Mouse (Mus musculus): Measurements from ENCODE around the gene Gm9780. TPM values are rescaled to one million over a fixed set of nuclear protein-coding genes. Genes with fewer than 3 reads are reported as not detected.
"Not testable (repeated sequence)": the region's sequence is repeated elsewhere in the genome, so short reads cannot be mapped to it uniquely, and the experiment has no call there.

The Gm9780 gene
- polyA plus RNA-seq, 2 experiments: 26.5 to 49.9 TPM

DNA sequence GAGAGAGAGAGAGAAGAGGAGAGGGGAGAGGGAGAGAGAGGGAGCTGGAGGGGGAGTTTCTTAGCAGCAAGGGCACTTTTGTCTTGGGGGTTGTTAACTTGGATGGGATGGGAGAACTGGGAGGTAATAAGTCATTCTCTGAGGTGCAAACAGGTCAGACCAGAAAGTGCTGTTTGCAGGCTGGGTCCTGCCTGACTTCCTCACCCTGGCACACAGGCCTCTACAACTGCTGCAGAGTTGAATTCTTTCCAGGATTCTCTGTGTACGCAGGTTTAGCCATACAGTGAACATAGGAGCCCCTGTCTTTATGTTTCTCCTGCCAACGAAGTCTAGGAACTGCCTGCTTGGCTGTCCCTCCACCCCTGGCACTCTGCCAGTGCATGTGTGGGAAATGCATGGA lies 35.0 kb downstream of the Gm9780 start:
- not testable (repeated sequence) for H3K4me3 ChIP-seq (replicated peaks; ENCODE audit: low read length); ATAC-seq (ENCODE audit: low FRiP score, low read depth); H3K4me1 ChIP-seq (ENCODE audit: control insufficient read depth, insufficient read depth, low read length); H3K9ac ChIP-seq (ENCODE audit: low read depth, low read length, severe bottlenecking); H3K4me2 ChIP-seq (replicated peaks; ENCODE audit: low read depth, low read length, severe bottlenecking); H3K36me3 ChIP-seq (ENCODE audit: control insufficient read depth, insufficient read depth, low read length); H3K9me3 ChIP-seq (ENCODE audit: control insufficient read depth, low read length); H3K27ac ChIP-seq (replicated peaks; ENCODE audit: low read depth, low read length); DNase-seq (ENCODE audit: low spot score); H3K27me3 ChIP-seq (ENCODE audit: control insufficient read depth, insufficient read depth, low read length)
- WGBS: no CpG with 5 or more reads among the region's 2 CpGs

DNA sequence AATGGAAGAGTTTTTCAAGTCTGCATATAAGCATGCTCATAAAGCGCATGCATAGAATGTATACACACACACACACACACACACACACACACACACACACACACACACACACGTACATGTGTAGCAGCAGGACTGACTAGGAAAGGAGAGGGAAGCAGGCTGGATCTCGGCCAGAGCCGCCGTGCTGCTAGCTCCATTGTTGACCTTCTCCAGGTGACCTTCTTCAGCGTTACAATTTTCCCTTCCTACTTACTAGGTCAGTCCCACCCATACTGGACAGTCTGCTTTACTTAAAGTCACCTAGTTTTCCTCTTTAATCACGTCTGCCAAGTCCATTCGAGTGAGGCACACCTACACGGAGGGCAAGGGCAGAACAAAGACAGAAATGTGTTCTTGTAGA lies 60.6 kb downstream of the Gm9780 start:
- H3K9me3 ChIP-seq (ENCODE audit: control insufficient read depth, low read length); H3K27me3 ChIP-seq (ENCODE audit: control insufficient read depth, insufficient read depth, low read length); H3K9ac ChIP-seq (ENCODE audit: low read depth, low read length, severe bottlenecking); H3K4me3 ChIP-seq (replicated peaks; ENCODE audit: low read length); ATAC-seq (ENCODE audit: low FRiP score, low read depth); H3K27ac ChIP-seq (replicated peaks; ENCODE audit: low read depth, low read length); H3K36me3 ChIP-seq (ENCODE audit: control insufficient read depth, insufficient read depth, low read length); H3K4me1 ChIP-seq (ENCODE audit: control insufficient read depth, insufficient read depth, low read length); H3K4me2 ChIP-seq (replicated peaks; ENCODE audit: low read depth, low read length, severe bottlenecking): not testable (repeated sequence)
- 67% methylated on average over 5 of the region's 9 CpGs for WGBS
- DNase-seq (ENCODE audit: low spot score): peak; percentile 1

DNA sequence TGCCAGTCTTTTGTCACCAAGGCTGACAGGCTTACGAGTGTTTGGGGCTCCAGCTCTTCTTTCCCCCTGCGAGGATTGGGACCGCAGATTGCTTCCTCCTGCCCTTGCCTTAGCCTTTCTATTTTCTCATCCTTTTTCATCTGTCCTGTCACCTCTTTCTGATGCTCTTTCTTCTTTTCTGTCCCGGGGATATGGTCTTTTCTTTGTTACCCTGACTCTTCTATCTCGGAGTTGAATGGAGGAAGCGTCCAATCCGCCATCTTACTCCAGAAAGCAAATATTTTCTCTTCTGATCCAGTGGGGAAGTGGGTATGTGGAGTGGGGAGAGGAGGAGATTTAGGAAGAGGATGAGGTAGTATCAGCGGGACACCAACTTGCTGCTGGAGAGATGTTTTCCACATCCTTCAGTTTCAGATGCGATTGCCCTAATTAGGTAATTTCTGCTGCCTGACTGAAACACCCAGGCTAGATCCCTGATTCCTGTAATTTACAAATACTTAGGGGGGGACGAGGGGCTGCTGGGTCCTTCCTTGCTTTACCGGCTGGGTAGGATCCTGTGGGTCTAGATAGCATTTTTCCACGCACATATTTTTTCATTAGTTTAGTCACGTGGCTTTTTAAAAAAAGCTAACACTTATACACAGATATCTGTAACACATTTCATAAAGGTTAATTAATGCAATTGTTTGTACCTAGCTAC lies 63.1 kb downstream of the Gm9780 start:
- Histone ChIP-seq H3K4me3 (replicated peaks; ENCODE audit: low read length) (0 out of 2 replicates have a peak overlapping the region, but pooled peaks have one; percentile 8), H3K4me2 (replicated peaks; ENCODE audit: low read depth, low read length, severe bottlenecking) (peak overlapping the region; percentile 35; the same call in 1 of the 2 replicates), H3K27ac (replicated peaks; ENCODE audit: low read depth, low read length) (peak overlapping the region; percentile 76)
- DNase-seq (ENCODE audit: low spot score): peak; percentile 2
- 3% methylated on average over 6 of the region's 13 CpGs for WGBS
- H3K9me3 ChIP-seq (ENCODE audit: control insufficient read depth, low read length); H3K4me1 ChIP-seq (ENCODE audit: control insufficient read depth, insufficient read depth, low read length); H3K36me3 ChIP-seq (ENCODE audit: control insufficient read depth, insufficient read depth, low read length); H3K9ac ChIP-seq (ENCODE audit: low read depth, low read length, severe bottlenecking); H3K27me3 ChIP-seq (ENCODE audit: control insufficient read depth, insufficient read depth, low read length): not testable (repeated sequence)
- peak; percentile 39; the same call in 1 of the 2 replicates for ATAC-seq (ENCODE audit: low FRiP score, low read depth)

- Histone ChIP-seq H3K4me3 (replicated peaks; ENCODE audit: low read length) (0 out of 2 replicates have a peak within 1 kb of the TSS, but pooled peaks have one; percentile 8), H3K4me2 (replicated peaks; ENCODE audit: low read depth, low read length, severe bottlenecking) (peak within 1 kb of the TSS; percentile 35; the same call in 1 of the 2 replicates), H3K27ac (replicated peaks; ENCODE audit: low read depth, low read length) (peak within 1 kb of the TSS; percentile 76)
- peak; percentile 89 for ATAC-seq (ENCODE audit: low FRiP score, low read depth)
- not testable (repeated sequence) for H3K36me3 ChIP-seq (ENCODE audit: control insufficient read depth, insufficient read depth, low read length); DNase-seq (ENCODE audit: low spot score); H3K27me3 ChIP-seq (ENCODE audit: control insufficient read depth, insufficient read depth, low read length); H3K9me3 ChIP-seq (ENCODE audit: control insufficient read depth, low read length); H3K9ac ChIP-seq (ENCODE audit: low read depth, low read length, severe bottlenecking); H3K4me1 ChIP-seq (ENCODE audit: control insufficient read depth, insufficient read depth, low read length)
- no CpG with 5 or more reads among the region's 25 CpGs for WGBS
Observed at GRCm38 (mm10) chr14:25978371-25979241, 63.9 kb downstream of the Gm9780 start, which contains the start of gene Duxbl1. Gene Duxbl1, plus strand, starts transcription at chr14:25978577.

Other genes starting within 250 kb of the Gm9780 start
- 20.3 and 22.4 TPM in 2 replicates for gene Anxa11, start 200.6 kb downstream of the Gm9780 start, polyA plus RNA-seq (2012; rRNA removed)
- gene Anxa11, start 200.6 kb downstream of the Gm9780 start, polyA plus RNA-seq (2014; fragmentation: Nextera tagmentation; extraction: Ambion mirVana): 18.7 and 20.5 TPM in 2 replicates
- 0.31 and 0.54 TPM in 2 replicates for gene Plac9a, start 139.6 kb downstream of the Gm9780 start, polyA plus RNA-seq (2012; rRNA removed)
- gene Plac9a, start 139.6 kb downstream of the Gm9780 start, polyA plus RNA-seq (2014; fragmentation: Nextera tagmentation; extraction: Ambion mirVana): 0.56 TPM in 1 of 2 replicates, not detected in the other
- 2.5 and 4.0 TPM in 2 replicates for gene Tmem254a, start 115.0 kb downstream of the Gm9780 start, polyA plus RNA-seq (2012; rRNA removed)
- gene Tmem254a, start 115.0 kb downstream of the Gm9780 start, polyA plus RNA-seq (2014; fragmentation: Nextera tagmentation; extraction: Ambion mirVana): 3.8 and 7.6 TPM in 2 replicates
- gene Cphx1, start 104.4 kb downstream of the Gm9780 start, polyA plus RNA-seq (2012; rRNA removed): 0.04 TPM in 1 of 2 replicates, not detected in the other
- gene Cphx1, start 104.4 kb downstream of the Gm9780 start, polyA plus RNA-seq (2014; fragmentation: Nextera tagmentation; extraction: Ambion mirVana): 0.11 TPM in 1 of 2 replicates, not detected in the other
- 6.8 and 8.0 TPM in 2 replicates for gene Duxbl1, start 64.1 kb downstream of the Gm9780 start, polyA plus RNA-seq (2012; rRNA removed)
- gene Duxbl1, start 64.1 kb downstream of the Gm9780 start, polyA plus RNA-seq (2014; fragmentation: Nextera tagmentation; extraction: Ambion mirVana): 0.63 and 1.6 TPM in 2 replicates
- gene Tmem254c, start 24.6 kb upstream of the Gm9780 start, polyA plus RNA-seq (2012; rRNA removed): 6.0 and 8.4 TPM in 2 replicates
- 47.7 and 56.8 TPM in 2 replicates for gene Tmem254c, start 24.6 kb upstream of the Gm9780 start, polyA plus RNA-seq (2014; fragmentation: Nextera tagmentation; extraction: Ambion mirVana)
- gene Cphx2, start 38.8 kb upstream of the Gm9780 start, polyA plus RNA-seq (2012; rRNA removed): not detected in 2 replicates
- gene Cphx2, start 38.8 kb upstream of the Gm9780 start, polyA plus RNA-seq (2014; fragmentation: Nextera tagmentation; extraction: Ambion mirVana): not detected in 2 replicates
- not detected in 2 replicates for gene Cphx3, start 39.6 kb upstream of the Gm9780 start, polyA plus RNA-seq (2012; rRNA removed)
- not detected in 2 replicates for gene Cphx3, start 39.6 kb upstream of the Gm9780 start, polyA plus RNA-seq (2014; fragmentation: Nextera tagmentation; extraction: Ambion mirVana)
- gene Duxbl2, start 75.6 kb upstream of the Gm9780 start, polyA plus RNA-seq (2012; rRNA removed): not detected in 2 replicates
- gene Duxbl2, start 75.6 kb upstream of the Gm9780 start, polyA plus RNA-seq (2014; fragmentation: Nextera tagmentation; extraction: Ambion mirVana): 0.21 and 3.2 TPM in 2 replicates
- gene Plac9b, start 139.8 kb upstream of the Gm9780 start, polyA plus RNA-seq (2012; rRNA removed): 17.3 and 19.9 TPM in 2 replicates
- 34.6 and 40.5 TPM in 2 replicates for gene Plac9b, start 139.8 kb upstream of the Gm9780 start, polyA plus RNA-seq (2014; fragmentation: Nextera tagmentation; extraction: Ambion mirVana)
- gene Tmem254b, start 164.3 kb upstream of the Gm9780 start, polyA plus RNA-seq (2012; rRNA removed): 23.1 and 25.0 TPM in 2 replicates
- gene Tmem254b, start 164.3 kb upstream of the Gm9780 start, polyA plus RNA-seq (2014; fragmentation: Nextera tagmentation; extraction: Ambion mirVana): 29.7 and 32.1 TPM in 2 replicates
- 4.9 and 6.1 TPM in 2 replicates for gene Duxbl3, start 215.3 kb upstream of the Gm9780 start, polyA plus RNA-seq (2012; rRNA removed)
- gene Duxbl3, start 215.3 kb upstream of the Gm9780 start, polyA plus RNA-seq (2014; fragmentation: Nextera tagmentation; extraction: Ambion mirVana): 0.47 and 1.7 TPM in 2 replicates